Mouse (Mus musculus): Measurements from ENCODE around the gene Xrn1.
"Not testable (repeated sequence)": the region's sequence is repeated elsewhere in the genome, so short reads cannot be mapped to it uniquely, and the experiment has no call there.

Xrn1 gene

DNA sequence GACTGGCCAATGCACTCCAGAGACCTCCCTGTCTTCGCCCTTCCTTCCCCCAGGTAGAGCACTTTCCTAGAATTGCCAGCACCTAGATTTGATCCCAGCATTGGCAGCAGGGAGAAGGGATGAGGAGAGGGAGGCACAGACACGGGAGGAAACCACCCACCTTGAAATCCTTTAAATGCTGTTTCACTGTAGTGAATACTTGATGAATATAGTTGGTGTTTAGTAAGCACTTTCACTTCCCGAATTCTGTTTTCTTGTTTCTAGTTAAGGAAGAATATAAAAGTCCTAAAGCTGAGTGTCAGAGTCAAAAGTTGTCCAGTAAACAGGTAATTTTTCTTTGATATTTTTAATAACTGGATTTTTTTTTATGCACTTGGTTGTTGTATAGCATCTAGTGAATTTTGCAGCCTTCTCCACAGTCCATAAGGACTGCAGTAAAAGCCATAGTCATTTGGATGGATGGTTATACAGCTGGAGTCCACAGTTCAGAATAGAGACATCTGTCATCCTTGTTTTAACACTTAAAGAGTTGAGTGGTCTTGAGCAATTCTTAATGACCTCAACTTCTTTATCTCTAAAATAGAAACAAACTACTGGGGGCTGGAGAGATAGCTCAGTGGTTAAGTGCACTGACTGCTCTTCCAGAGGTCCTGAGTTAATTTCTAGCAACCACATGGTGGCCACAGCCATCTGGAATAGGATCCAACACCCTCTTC is 81.0 kb downstream of the Xrn1 start:
- in situ Hi-C loops (cut with MboI; ENCODE audit: unreplicated experiment in 2 of 2) = loop anchor here in 1 of 2 experiments (25.0 kb wide), 1 partner anchor 1298 kb away; no protein-coding TSS in a partner anchor

DNA sequence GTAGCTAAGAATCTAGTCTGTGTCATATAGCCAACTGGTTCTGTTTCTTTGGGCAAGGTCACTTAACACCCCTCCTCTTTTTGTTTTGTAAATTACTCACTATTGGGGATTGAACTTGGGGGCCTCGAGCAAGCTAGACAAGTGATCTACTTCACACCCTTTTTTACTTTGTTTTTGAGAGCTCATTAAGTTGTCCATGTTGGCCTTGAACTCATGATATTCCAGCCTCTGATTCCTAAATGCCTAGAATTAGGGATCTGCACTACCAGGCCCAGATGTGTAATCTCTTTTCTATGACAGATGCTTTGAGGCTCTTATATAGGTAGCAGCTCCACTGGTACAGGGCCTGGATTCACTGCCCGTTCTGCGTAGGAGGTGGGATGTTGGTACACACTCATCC is 89.7 kb downstream of the Xrn1 start:
- in situ Hi-C loops (cut with MboI; ENCODE audit: unreplicated experiment in 2 of 2) = loop anchor here in 1 of 2 experiments (25.0 kb wide), 1 partner anchor 1307 kb away; no protein-coding TSS in a partner anchor

DNA sequence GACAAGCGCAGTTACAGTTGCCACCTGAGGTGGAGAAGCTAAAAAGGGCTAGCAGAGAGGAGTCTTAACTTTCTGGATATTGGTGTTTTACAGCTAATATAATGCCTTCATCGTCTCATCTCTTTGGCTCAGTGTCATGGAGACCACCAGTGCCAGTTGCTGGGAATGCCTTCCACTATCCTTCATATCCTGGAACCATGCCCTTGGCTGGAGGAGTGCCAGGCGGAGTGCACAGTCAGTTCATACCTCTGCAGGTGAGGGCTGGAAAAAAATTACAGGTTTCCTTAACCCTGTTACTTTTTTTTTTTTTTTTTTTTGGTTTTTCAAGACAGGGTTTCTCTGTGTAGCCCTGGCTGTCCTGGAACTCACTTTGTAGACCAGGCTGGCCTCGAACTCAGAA is 96.9 kb downstream of the Xrn1 start:
- in situ Hi-C loops (cut with MboI; ENCODE audit: unreplicated experiment in 2 of 2) = no loop called here

DNA sequence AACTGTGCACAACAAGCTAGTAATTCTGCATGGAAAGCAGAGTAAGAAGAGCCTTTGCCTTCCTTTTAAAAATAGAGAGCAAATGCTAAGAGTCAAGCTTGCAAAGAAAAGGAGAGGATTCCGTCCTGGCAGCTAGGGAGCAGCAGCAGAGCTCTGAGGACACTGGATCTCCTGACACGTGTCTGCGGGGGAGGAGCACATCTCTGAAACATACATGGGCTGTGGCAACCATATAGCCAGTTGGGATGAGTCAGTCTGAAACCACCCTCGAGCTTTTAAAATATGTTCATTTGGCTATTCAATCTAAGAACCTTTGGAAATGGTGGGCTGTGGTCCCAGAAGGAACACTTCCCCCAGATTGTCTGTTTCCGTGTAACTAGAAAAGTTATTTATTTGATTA is 100.3 kb downstream of the Xrn1 start:
- in situ Hi-C loops (cut with MboI; ENCODE audit: unreplicated experiment in 2 of 2) = no loop called here

DNA sequence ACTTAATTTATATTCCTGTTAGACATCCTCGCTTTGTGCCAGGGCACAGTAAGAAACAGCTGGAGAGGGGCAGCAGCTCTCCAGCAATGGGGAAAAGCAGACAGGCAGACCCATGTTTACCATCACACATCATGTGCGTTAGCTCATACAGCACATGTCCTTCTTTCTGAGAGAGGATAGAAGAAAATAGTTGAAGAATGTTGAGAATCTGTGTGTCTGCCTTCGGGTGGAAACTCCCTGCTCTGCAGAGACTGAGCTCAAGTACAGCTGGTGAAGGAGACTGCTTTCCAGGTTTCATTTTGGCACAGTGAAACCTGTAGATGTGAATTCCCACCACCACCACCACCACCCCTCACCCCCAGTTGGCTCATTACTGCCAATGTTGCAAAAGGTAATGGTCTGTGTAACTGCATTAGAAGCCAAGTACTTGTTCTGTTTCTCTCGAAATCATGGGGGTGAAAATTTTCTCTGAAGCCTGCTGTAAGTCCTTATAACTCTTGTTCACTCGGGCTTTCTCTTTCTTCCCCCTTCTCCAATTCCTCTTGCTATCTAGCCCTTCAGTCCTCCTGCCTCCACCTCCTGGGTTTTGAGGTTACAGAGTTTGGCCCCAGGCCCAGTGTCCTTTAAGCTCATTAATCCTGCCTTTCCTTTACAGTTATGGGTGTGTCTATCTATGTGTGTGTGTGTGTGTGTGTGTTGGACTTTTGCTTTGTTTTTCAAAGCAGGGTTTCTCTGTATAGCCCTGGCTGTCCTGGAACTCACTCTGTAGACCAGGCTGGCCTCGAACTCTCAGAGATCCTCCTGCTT is 102.1 kb downstream of the Xrn1 start:
- in situ Hi-C loops (cut with MboI; ENCODE audit: unreplicated experiment in 2 of 2) = no loop called here

DNA sequence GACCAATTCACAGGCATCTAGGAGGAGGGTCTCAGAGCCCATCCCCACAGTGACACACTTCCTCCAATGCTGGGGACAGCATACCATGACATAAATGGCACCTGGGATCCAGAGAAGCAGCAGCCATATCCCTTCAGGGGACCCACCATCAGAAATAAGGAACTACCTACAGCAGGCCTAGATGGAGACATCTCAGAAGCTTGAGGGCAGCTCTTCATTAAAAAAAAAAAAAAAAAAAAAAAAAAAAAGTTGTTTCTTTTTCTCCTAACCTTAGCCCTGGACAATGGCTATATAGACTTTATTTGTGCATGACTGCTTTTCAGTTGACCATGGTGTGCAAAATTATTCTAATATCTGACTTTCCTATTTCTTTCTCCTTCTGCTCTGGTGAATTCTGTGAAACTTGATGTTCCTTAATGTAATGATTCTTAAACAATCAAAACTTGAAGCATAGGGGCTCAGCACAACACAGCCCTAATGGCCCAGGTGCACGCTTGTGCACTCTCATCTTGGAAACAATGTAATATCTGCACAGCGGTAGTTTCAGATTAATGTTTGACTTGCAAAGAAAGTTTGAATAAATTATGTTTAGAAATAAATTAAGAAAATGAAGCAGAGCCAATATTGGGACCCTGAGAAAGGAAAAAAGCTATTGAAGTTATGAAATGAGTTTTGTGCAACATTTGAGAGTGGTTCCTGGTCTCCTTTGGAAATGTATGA is 108.7 kb downstream of the Xrn1 start:
- in situ Hi-C loops (cut with MboI; ENCODE audit: unreplicated experiment in 2 of 2) = no loop called here

DNA sequence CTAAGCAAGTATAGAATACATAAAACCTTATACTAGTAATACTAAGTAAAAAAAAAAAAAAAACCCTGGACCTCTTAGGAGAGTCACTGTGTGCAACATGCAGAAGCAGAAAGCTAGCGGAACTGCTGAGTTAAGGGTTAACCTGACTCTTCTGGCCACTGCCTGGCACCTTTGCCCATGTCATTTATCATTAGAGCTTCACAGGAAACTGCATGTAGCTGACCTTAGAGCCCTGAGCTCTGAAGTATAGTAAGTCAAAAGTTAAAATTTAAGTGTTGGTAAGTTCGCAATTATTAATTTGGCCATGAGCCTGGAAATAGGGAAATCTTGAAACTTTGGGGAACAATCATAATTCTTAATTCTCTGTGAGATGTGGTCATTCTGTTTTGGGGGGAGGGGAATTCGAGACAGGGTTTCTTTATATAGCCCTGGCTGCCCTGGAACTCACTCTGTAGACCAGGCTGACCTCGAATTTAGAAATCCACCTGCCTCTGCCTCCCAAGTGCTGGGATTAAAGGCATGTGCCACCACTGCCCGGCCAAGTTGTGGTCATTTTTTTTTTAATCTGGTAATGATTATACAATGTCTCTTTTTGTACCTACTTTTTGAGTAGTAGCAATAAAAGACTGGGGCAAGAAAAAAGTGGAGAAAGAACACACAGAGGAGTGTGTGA is 109.4 kb downstream of the Xrn1 start:
- in situ Hi-C loops (cut with MboI; ENCODE audit: unreplicated experiment in 2 of 2) = no loop called here

DNA sequence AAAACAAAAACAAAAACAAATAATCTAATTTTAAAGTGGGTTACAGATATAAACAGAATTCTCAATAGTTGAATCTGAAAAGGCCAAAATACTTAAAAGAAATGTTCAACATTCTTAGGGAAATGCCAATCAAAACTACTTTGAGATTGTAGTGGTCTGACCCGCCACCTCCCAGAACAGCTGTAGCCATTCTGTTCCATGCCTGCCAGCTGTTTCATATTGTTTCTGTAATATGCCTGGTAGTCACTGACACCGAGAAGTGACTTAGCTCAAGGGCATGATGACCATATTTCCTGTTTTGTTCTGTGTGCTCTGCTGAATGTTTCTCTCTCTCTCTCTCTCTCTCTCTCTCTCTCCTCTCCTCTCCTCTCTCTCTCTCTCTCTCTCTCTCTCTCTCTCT is 112.9 kb downstream of the Xrn1 start:
- in situ Hi-C loops (cut with MboI; ENCODE audit: unreplicated experiment in 2 of 2) = no loop called here

DNA sequence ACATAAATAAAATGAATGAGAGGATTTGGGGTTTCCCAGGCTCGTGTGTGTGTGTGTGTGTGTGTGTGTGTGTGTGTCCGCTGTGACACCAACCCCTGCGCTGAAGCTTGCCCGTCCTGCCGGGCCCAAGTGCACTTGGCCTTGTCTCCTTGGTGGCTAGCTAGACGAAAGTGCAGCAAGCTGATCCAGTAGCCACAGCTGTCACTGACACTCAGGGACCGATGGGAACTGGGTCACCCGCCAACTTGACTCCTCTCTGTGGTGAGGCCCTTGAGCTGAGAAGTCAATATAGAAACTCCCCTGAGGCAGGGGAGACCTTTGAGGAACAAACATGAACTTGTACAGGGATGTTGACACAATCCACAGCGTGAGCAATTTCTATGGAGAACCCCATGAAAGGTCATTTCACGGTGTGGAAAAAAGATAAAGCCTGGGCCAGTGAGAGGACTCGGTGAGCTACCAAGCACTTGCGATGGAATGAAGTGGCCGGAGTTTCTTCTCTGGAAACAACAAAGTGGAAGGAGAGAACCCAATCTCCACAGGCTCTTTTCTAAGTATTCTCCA is 124.3 kb downstream of the Xrn1 start:
- in situ Hi-C loops (cut with MboI; ENCODE audit: unreplicated experiment in 2 of 2) = no loop called here

DNA sequence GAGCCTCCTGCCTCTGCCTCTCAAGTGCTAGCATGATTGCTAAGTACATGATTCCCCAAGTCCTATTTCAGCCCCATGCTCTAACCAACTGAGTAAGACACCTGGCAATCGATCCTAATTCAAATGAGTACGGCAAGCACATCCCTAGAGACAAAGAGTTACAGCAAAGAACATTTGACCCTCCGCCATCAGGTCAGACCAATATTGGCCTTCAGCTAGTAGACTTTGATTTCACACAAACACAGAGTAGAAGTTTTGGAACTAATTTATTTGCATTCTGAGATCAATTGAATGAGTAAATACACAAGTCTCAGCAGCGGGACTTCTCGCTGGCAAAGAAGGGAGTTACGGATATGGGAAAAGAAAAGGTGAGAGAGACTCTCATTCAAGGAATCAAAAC is 130.7 kb downstream of the Xrn1 start:
- in situ Hi-C loops (cut with MboI; ENCODE audit: unreplicated experiment in 2 of 2) = no loop called here

DNA sequence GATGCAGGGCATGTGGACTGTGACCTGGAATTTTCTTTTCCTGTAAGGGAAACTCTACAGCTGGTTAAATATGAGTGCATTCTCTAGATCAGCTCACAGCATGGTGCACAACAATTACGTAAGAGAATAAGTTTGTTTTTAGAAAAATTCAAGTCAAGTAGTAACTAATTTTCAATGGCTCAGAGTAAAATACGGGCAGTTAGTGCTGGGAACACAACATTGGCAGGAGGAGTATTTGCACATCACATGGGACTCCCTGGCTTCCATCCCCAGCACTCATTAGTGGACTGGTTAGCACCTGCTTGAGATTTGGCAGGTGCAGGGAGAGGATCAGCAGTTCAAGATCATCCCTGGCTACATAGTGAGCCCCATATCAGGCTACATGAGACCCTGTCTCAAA is 133.1 kb downstream of the Xrn1 start:
- in situ Hi-C loops (cut with MboI; ENCODE audit: unreplicated experiment in 2 of 2) = no loop called here

DNA sequence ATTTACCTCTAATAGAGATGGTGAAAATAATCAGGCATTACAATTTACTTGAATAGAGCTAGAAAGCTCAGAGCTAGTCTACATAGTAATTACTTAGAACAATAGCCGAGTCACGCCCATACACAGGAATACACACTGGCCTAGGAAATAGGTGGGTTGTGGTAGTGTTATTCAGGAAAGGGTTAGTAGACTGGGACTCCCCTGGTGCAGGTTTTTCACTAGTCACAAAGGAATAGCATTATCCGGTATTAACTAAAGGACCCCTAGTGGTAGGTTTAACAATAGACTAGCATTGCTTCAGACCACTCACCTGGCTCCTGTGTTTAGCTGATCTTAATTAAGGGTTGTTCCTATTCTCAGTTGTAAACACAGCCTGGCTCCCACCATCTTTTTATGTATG is 133.9 kb downstream of the Xrn1 start:
- in situ Hi-C loops (cut with MboI; ENCODE audit: unreplicated experiment in 2 of 2) = not testable (repeated sequence)

DNA sequence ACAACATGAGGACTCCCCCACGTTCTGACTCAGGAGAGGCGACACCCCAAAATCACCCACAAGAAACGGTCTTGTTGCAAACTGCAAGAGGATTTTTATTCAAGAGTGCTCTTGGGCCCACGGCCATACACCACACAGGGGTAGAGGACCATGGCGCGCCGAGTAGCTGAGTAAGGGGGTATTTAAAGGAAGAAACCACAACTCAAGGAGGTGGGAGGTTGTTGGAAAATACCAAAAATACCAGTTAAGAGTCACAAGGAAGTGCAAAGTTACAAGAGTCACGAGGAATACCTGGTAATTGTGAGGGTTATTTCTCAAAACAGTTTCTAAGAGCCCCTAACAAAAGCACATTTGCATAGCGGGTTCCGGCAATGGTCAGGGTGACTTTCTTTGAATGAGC is 138.1 kb downstream of the Xrn1 start:
- in situ Hi-C loops (cut with MboI; ENCODE audit: unreplicated experiment in 2 of 2) = not testable (repeated sequence)

DNA sequence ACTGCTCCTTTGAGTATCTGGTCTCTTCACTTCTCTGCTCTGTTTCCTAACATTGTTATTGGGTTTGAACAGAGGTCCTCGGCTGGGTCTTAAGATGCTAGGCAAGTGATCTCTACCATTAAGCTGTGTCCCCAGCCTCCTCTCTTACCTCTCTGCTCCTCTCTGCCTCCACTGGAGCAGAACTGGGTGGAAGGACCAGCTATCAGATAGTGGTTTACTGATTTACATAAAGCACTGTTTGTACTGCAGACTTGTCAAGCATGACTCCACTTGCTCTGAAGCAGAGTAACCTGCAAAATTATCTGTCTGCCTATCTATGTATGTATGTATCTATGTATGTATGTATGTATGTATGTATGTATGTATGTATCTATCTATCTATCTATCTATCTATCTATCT is 138.7 kb downstream of the Xrn1 start:
- in situ Hi-C loops (cut with MboI; ENCODE audit: unreplicated experiment in 2 of 2) = no loop called here

DNA sequence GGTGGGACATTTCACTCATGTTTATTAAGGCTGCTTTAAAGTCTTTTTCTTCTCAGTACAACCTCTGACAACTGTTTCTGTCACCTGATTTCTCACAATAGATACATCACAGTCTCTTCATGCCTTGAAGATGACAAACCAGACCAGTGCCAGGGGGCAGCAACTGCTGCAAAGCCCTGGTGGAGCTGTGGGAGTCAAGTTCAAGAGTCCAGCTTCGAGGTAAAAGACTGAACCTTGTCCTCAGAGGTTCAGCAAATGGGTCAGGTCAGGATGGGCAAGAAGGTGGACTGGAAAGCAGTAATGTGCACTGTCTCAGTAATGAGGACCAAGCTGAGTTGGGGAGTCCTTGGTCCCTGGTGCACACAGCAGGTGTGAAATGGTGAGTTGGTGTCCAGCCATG is 139.8 kb downstream of the Xrn1 start:
- in situ Hi-C loops (cut with MboI; ENCODE audit: unreplicated experiment in 2 of 2) = no loop called here

DNA sequence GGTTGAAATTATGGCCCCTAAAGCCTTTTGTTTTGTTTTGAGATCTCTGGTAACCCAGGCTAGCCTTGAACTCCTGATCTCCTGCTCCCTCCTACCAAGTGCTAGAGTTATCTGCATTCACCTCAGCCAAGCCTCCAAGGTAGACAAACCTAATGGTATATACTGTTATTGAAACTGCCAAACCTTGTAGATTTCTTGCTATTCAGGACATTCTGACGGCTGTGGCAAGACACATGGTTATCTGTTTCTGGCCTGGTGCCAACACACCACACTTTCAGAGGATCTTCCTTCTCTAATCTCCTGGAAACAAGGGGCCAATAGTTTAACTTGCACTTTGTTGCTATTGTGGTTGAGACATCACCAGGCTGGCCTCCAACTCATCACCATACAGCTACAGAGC is 140.6 kb downstream of the Xrn1 start:
- in situ Hi-C loops (cut with MboI; ENCODE audit: unreplicated experiment in 2 of 2) = no loop called here

DNA sequence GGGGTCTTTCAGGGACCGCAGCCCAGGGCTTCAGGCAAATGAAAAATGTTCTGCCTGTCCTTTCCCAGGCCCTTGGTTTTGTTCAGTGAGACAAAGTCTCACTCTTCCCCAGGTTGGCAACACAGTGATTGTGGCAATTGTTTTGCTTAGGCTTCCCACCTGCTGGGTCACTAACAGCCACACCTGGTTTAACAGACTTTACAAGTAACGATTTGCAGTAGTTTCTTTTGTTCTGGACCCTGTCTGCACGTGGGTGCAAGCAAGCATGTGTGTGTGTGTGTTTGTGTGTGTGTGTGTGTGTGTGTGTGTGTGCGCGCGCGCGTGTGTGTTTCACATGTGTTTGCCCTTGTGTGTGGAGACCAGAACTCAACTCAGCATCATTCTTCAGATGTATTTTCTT is 148.3 kb downstream of the Xrn1 start:
- in situ Hi-C loops (cut with MboI; ENCODE audit: unreplicated experiment in 2 of 2) = no loop called here

Data from v-Abl transformed pro-B cells (cell line).